Mouse (Mus musculus): ENCODE data around the gene Gripap1. TPM values are rescaled to one million over a fixed set of nuclear protein-coding genes. Genes with fewer than 3 reads are reported as not detected.
A peak's percentile ranks its signal among the peaks of the same experiment; 100 is the strongest.

Gripap1 gene
- 23.3 and 31.3 TPM in 2 replicates for polyA plus RNA-seq (2012; rRNA removed)
- 17.7 and 19.7 TPM in 2 replicates for polyA plus RNA-seq (2014; fragmentation: Nextera tagmentation; extraction: Ambion mirVana)

DNA sequence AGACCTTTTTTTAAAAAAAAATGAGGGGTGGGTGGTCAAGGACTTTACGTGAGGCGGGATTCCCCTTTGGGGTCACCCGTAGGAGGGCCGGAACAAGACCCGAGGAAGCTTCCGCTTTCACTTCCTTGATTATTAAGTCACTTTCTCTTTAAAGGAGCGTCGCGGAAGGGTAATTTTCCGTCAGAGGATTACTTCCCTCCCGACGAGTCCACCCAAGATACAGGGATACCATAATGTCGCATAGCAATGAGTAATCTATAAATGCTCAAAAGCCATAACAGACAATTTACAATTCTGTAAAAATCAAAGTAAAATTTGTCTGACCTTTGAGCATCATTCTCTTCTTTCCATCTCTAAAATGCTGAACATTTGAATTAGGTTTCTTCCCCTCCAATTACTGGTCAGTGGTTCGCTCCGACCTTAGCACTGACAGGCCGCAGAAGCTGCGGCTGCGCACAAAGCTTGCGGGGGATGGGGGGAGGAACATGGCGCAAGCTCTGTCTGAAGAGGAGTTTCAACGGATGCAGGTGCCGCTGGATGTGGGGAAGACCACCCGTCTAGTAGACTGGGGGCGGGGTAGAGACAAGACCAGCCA lies at the start of gene Gripap1:
TSS of gene Gripap1 (plus strand) at position 224 of the 595 bp plus-strand sequence.
- peak; percentile 90 for ATAC-seq (ENCODE audit: insufficient read depth)
- WGBS (ENCODE audit: insufficient replicate concordance) = 10% methylated on average over 24 of the region's 24 CpGs
- DNase-seq (ENCODE audit: low read depth in 3 of 3, low spot score in 3 of 3) = peak; percentile 75 to 83 (median 77)
- Histone ChIP-seq H3K9ac (replicated peaks) (peak within 1 kb of the TSS; percentile 77), H3K9me3 (ENCODE audit: control insufficient read depth, low read length) (no peaks in the 10 kb centered on the region), H3K36me3 (replicated peaks; ENCODE audit: control insufficient read depth, insufficient read depth, low read depth) (no peaks in the 10 kb centered on the region), H3K27me3 (ENCODE audit: control insufficient read depth, insufficient read depth, low read length) (no peaks in the 10 kb centered on the region), H3K27ac (peak within 1 kb of the TSS; percentile 57), H3K4me2 (ENCODE audit: low read depth) (peak within 1 kb of the TSS; percentile 76), H3K4me1 (replicated peaks; ENCODE audit: control insufficient read depth in 2 of 2, insufficient read depth in 2 of 2, low read length in 1 of 2) (no peaks in the 10 kb centered on the region; a peak in 1 of 4 replicates), H3K4me3 (ENCODE audit: insufficient read depth in 1 of 2, low read depth in 2 of 2, low read length in 2 of 2) (peak within 1 kb of the TSS; percentile 76 to 97)
- TF ChIP-seq EP300 (IDR thresholded peaks at IDR 0.05; ENCODE audit: low read depth) (no peak), CTCF (IDR thresholded peaks at IDR 0.05; ENCODE audit: low read depth) (no peak)

DNA sequence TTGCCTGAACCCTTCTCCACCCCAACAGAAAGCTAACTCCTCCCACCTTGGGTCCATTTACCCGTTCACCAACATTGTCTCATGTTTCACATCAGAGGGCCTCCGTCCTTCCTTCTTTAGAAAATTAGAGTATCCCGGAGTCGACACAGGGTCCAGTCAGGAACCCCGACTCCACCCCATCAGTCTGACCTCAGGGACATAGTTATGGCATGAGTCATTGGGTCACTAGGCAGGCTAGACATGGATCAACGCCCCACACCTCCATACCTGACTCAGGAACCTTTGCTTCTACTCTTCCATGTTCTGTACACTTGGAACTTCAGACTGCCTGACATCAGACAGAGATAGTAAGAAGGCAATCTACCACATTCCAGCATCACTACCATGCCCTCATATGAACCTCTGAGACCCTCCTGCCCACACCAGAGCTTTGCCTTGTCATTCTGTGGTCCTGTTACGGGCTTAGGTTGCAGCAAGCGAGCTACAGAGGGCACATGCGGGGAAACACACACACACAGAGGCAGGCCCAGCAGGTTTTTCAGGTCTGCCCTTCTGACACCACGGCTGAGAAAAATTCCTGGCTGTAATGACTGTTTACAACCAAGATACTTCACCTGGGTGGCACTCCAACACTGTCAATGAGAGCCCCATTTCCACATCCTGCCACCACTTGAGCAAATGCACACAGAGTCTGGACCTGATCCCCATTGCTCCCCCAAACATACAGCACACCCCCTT lies 49.3 kb upstream of the Gripap1 start:
- Histone ChIP-seq H3K4me3 (ENCODE audit: insufficient read depth in 1 of 2, low read depth in 2 of 2, low read length in 2 of 2) (no peak overlapping the region), H3K9ac (replicated peaks) (no peak overlapping the region), H3K4me1 (replicated peaks; ENCODE audit: control insufficient read depth in 2 of 2, insufficient read depth in 2 of 2, low read length in 1 of 2) (peaks cover 0 to 12% of the 10 kb centered on the region in 2 experiments; a peak in 2 of 4 replicates), H3K36me3 (replicated peaks; ENCODE audit: control insufficient read depth, insufficient read depth, low read depth) (no peaks in the 10 kb centered on the region), H3K27ac (no peak overlapping the region), H3K27me3 (ENCODE audit: control insufficient read depth, insufficient read depth, low read length) (no peaks in the 10 kb centered on the region), H3K9me3 (ENCODE audit: control insufficient read depth, low read length) (no peaks in the 10 kb centered on the region), H3K4me2 (ENCODE audit: low read depth) (peak overlapping the region; percentile 24; the same call in 1 of the 2 replicates)
- ATAC-seq (ENCODE audit: insufficient read depth) (no peak), DNase-seq (ENCODE audit: low read depth in 3 of 3, low spot score in 3 of 3) (no peak)
- TF ChIP-seq EP300 (IDR thresholded peaks at IDR 0.05; ENCODE audit: low read depth) (no peak), CTCF (IDR thresholded peaks at IDR 0.05; ENCODE audit: low read depth) (no peak)
- WGBS (ENCODE audit: insufficient replicate concordance) = 51% methylated on average over 10 of the region's 10 CpGs

GRCm38 (mm10) chrX:7741103-7741502 lies 48.5 kb upstream of the Gripap1 start:
- Histone ChIP-seq H3K27ac (no peak overlapping the region), H3K4me3 (ENCODE audit: insufficient read depth in 1 of 2, low read depth in 2 of 2, low read length in 2 of 2) (no peak overlapping the region), H3K36me3 (replicated peaks; ENCODE audit: control insufficient read depth, insufficient read depth, low read depth) (no peaks in the 10 kb centered on the region), H3K4me2 (ENCODE audit: low read depth) (peak overlapping the region; percentile 24; the same call in 1 of the 2 replicates), H3K27me3 (ENCODE audit: control insufficient read depth, insufficient read depth, low read length) (no peaks in the 10 kb centered on the region), H3K9ac (replicated peaks) (no peak overlapping the region), H3K4me1 (replicated peaks; ENCODE audit: control insufficient read depth in 2 of 2, insufficient read depth in 2 of 2, low read length in 1 of 2) (peaks cover 0 to 12% of the 10 kb centered on the region in 2 experiments; a peak in 2 of 4 replicates), H3K9me3 (ENCODE audit: control insufficient read depth, low read length) (no peaks in the 10 kb centered on the region)
- 37% methylated on average over 5 of the region's 5 CpGs for WGBS (ENCODE audit: insufficient replicate concordance)
- TF ChIP-seq EP300 (IDR thresholded peaks at IDR 0.05; ENCODE audit: low read depth) = no peak
- no peak for TF ChIP-seq CTCF (IDR thresholded peaks at IDR 0.05; ENCODE audit: low read depth)
- DNase-seq (ENCODE audit: low read depth in 3 of 3, low spot score in 3 of 3) = no peak
- peak; percentile 27; the same call in 1 of the 2 replicates for ATAC-seq (ENCODE audit: insufficient read depth)

GRCm38 (mm10) chrX:7743470-7743869 lies 46.1 kb upstream of the Gripap1 start:
- Histone ChIP-seq H3K27ac (no peak overlapping the region), H3K36me3 (replicated peaks; ENCODE audit: control insufficient read depth, insufficient read depth, low read depth) (no peaks in the 10 kb centered on the region), H3K4me3 (ENCODE audit: insufficient read depth in 1 of 2, low read depth in 2 of 2, low read length in 2 of 2) (no peak overlapping the region), H3K4me1 (replicated peaks; ENCODE audit: control insufficient read depth in 2 of 2, insufficient read depth in 2 of 2, low read length in 1 of 2) (peaks cover 0 to 12% of the 10 kb centered on the region in 2 experiments; a peak in 2 of 4 replicates), H3K4me2 (ENCODE audit: low read depth) (no peak overlapping the region), H3K9ac (replicated peaks) (no peak overlapping the region), H3K9me3 (ENCODE audit: control insufficient read depth, low read length) (no peaks in the 10 kb centered on the region), H3K27me3 (ENCODE audit: control insufficient read depth, insufficient read depth, low read length) (no peaks in the 10 kb centered on the region)
- WGBS (ENCODE audit: insufficient replicate concordance) = 46% methylated on average over 5 of the region's 5 CpGs
- no peak for TF ChIP-seq EP300 (IDR thresholded peaks at IDR 0.05; ENCODE audit: low read depth)
- peak; percentile 67 for TF ChIP-seq CTCF (IDR thresholded peaks at IDR 0.05; ENCODE audit: low read depth)
- DNase-seq (ENCODE audit: low read depth in 3 of 3, low spot score in 3 of 3) (no peak), ATAC-seq (ENCODE audit: insufficient read depth) (no peak)

GRCm38 (mm10) chrX:7744940-7745339 lies 44.6 kb upstream of the Gripap1 start:
- peaks cover 0 to 10% of the 10 kb centered on the region in 2 experiments; a peak in 2 of 4 replicates for H3K4me1 ChIP-seq (replicated peaks; ENCODE audit: control insufficient read depth in 2 of 2, insufficient read depth in 2 of 2, low read length in 1 of 2)
- no peaks in the 10 kb centered on the region for H3K9me3 ChIP-seq (ENCODE audit: control insufficient read depth, low read length)
- no peak overlapping the region for H3K4me3 ChIP-seq (ENCODE audit: insufficient read depth in 1 of 2, low read depth in 2 of 2, low read length in 2 of 2)
- no peak overlapping the region for H3K27ac ChIP-seq
- no peak for ATAC-seq (ENCODE audit: insufficient read depth)
- no peak overlapping the region for H3K4me2 ChIP-seq (ENCODE audit: low read depth)
- TF ChIP-seq EP300 (IDR thresholded peaks at IDR 0.05; ENCODE audit: low read depth) (no peak), CTCF (IDR thresholded peaks at IDR 0.05; ENCODE audit: low read depth) (no peak)
- no peak for DNase-seq (ENCODE audit: low read depth in 3 of 3, low spot score in 3 of 3)
- H3K27me3 ChIP-seq (ENCODE audit: control insufficient read depth, insufficient read depth, low read length) = no peaks in the 10 kb centered on the region
- H3K36me3 ChIP-seq (replicated peaks; ENCODE audit: control insufficient read depth, insufficient read depth, low read depth) = no peaks in the 10 kb centered on the region
- no peak overlapping the region for H3K9ac ChIP-seq (replicated peaks)
- 32% methylated on average over 1 of the region's 1 CpGs for WGBS (ENCODE audit: insufficient replicate concordance)

Measured in liver, embryonic 14.5 days (tissue).